Mouse (Mus musculus) colon, adult 2 months (tissue): ENCODE measurements around the gene Sel1l2. TPM values are rescaled to one million over a fixed set of nuclear protein-coding genes. Genes with fewer than 3 reads are reported as not detected.

Source experiments
- polyA plus RNA-seq: library from polyadenylated mRNA; depleted of rRNA; stranded (reverse); fragments of >200 nt; gene quantifications from 2 replicates; pipeline ENCODE4 v1.2.3, GENCODE M21; 2012; rRNA removed

Gene Sel1l2
- polyA plus RNA-seq = not detected in 2 replicates

DNA sequence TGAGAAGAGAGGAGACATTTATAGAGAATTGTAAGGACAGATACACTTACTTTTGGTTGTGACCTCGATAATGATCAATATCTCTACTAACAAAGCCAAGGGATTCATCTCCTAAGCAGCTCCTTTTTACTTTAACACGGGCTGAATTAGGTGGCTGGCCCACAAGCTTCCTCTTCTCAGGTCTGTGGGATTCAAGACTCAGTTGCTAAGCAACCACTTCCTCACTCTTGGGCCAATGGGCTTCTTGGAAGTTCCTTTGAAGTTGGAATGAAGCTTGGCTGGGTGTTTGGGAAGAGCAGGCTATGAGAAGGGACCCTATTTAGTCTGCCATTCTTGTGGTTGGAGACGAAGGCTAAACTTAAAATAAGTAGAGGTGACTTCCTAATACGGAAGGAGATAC lies at the start of gene Sel1l2:
TSS of gene Sel1l2 (minus strand) at position 182 of the 400 bp plus-strand sequence.

DNA sequence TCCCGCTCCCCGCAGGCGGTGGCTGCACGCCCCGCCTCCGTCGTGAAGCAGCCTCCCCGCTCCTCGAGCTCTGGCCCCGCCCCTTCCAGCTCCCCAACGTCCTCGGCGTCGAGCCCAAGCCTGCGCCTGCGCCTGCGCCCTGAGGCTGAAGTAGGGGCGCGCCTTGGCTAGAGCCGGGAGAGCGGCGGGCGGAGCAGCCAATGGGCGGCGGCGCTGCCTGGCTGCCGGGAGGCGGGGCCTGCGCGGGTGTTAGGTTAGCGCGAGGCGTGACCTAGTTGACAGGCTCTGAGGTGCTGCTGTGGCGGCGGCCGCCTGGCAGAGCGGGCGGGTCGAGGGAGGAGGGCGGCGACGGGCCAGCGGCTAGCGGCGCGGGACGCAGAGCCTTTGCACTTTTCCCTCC lies 5.7 kb upstream of the Sel1l2 start, which contains the start of gene Macrod2:
TSS of gene Macrod2 (plus strand) at position 131 of the 400 bp plus-strand sequence.

Other genes starting within 250 kb of the Sel1l2 start
- gene Gm17374, start 237.7 kb downstream of the Sel1l2 start, polyA plus RNA-seq = not detected in 2 replicates
- gene Esf1, start 219.1 kb downstream of the Sel1l2 start, polyA plus RNA-seq = 0.25 and 0.27 TPM in 2 replicates
- 4.5 and 5.6 TPM in 2 replicates for gene Ndufaf5, start 219.1 kb downstream of the Sel1l2 start, polyA plus RNA-seq
- 7.0 and 11.4 TPM in 2 replicates for gene Macrod2, start 5.6 kb upstream of the Sel1l2 start, polyA plus RNA-seq